Mouse (Mus musculus): ENCODE measurements at regions not wholly inside any gene's neighbourhood (a gene's known extent, or its start where the extent isn't known, plus 50 kb on each side); places are given as distances from the start of the nearest gene placed in this dataset.

DNA sequence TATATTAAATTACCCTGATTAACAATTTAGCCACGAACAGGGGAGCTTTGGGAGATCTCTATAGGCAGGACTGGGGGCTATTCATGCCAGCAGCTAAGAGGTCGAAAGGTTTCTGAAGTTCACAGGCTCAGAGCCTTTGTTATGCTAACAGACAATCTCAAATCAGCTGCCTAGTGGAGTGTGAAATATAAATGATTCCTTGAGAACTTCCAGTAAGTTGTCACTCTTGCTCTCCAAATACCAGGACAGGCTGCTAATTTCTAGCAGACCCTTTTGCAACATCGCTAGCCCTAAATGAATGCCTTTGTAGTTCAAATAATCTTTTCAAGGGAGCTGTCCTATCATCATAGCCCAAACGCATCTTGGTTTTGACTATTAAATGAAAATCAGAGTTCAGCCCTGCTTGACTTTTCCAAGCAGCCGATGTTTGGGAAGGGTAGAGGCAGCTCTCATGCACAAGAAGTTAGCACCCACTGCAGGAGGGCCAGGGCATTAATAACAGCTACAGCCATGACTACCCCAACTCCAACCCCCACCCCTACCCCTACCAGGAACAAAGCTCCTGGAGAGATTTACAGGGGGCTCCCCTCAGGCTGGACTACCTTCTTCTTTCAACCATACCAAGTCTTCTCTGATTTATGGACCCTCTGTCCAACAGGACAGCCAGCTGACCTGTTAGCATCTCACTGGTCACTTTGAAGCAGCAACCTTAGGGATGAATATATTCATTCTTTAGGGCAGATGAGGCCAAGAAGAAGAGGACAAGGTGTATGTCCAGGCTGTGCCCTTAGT, 162.2 kb upstream of the Tmem161b start:
- ATAC-seq (ENCODE audit: insufficient read depth) (no peak), DNase-seq (ENCODE audit: low read depth in 3 of 3, low spot score in 3 of 3) (no peak)
- Histone ChIP-seq H3K9ac (replicated peaks) (no peak overlapping the region), H3K27me3 (ENCODE audit: control insufficient read depth, insufficient read depth, low read length) (no peaks in the 10 kb centered on the region), H3K27ac (no peak overlapping the region), H3K4me2 (ENCODE audit: low read depth) (no peak overlapping the region), H3K4me3 (ENCODE audit: insufficient read depth in 1 of 2, low read depth in 2 of 2, low read length in 2 of 2) (no peak overlapping the region), H3K4me1 (replicated peaks; ENCODE audit: control insufficient read depth in 2 of 2, insufficient read depth in 2 of 2, low read length in 1 of 2) (no peaks in the 10 kb centered on the region), H3K36me3 (replicated peaks; ENCODE audit: control insufficient read depth, insufficient read depth, low read depth) (no peaks in the 10 kb centered on the region), H3K9me3 (ENCODE audit: control insufficient read depth, low read length) (no peaks in the 10 kb centered on the region)
- 25% methylated on average over 5 of the region's 5 CpGs for WGBS (ENCODE audit: insufficient replicate concordance)
- TF ChIP-seq CTCF (IDR thresholded peaks at IDR 0.05; ENCODE audit: low read depth), result no peak
- TF ChIP-seq EP300 (IDR thresholded peaks at IDR 0.05; ENCODE audit: low read depth), result no peak

DNA sequence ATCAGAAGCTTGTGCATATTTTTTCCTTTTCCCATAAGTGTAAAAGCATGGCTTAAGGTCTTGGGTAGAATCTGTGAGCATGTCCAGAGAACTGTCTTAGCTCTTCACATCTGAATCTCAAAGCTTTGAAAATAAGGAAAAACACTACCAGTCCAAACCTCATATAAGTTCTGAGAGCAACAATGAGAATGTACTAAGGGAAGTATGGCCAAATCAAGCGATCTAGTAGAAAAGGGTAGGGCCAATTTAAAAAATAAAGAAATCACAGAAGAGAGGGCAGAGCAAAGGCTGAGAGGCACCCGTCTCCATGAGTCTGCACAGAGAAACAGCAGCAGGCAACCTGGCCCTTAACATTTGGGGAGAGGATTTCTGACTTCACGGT, 161.7 kb upstream of the Tmem161b start:
- no peak overlapping the region for H3K4me3 ChIP-seq (ENCODE audit: insufficient read depth in 1 of 2, low read depth in 2 of 2, low read length in 2 of 2)
- H3K27me3 ChIP-seq (ENCODE audit: control insufficient read depth, insufficient read depth, low read length), result no peaks in the 10 kb centered on the region
- no peaks in the 10 kb centered on the region for H3K36me3 ChIP-seq (replicated peaks; ENCODE audit: control insufficient read depth, insufficient read depth, low read depth)
- TF ChIP-seq EP300 (IDR thresholded peaks at IDR 0.05; ENCODE audit: low read depth), result no peak
- TF ChIP-seq CTCF (IDR thresholded peaks at IDR 0.05; ENCODE audit: low read depth), result no peak
- H3K9ac ChIP-seq (replicated peaks), result no peak overlapping the region
- H3K9me3 ChIP-seq (ENCODE audit: control insufficient read depth, low read length), result no peaks in the 10 kb centered on the region
- no peak overlapping the region for H3K4me2 ChIP-seq (ENCODE audit: low read depth)
- no peaks in the 10 kb centered on the region for H3K4me1 ChIP-seq (replicated peaks; ENCODE audit: control insufficient read depth in 2 of 2, insufficient read depth in 2 of 2, low read length in 1 of 2)
- H3K27ac ChIP-seq, result no peak overlapping the region
- WGBS (ENCODE audit: insufficient replicate concordance), result 46% methylated on average over 3 of the region's 3 CpGs
- ATAC-seq (ENCODE audit: insufficient read depth) (no peak), DNase-seq (ENCODE audit: low read depth in 3 of 3, low spot score in 3 of 3) (no peak)

DNA sequence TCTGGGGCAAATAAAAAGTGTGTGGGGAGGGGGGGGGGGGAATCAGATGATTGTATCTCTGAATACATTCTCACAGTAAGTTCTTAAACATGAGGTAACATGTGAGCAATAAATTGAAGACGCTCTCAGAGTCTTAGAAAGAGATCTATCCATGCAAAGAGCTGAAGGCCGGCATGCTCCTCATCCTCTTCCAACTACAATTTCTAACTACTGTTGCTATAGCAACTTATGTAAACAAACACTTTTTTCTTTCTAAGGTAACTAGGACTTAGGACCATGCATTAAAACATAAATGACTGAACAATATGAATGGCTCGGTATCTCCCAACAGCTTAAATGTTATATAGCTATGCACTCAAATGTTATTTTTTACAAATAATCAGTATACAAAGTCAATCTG, 161.2 kb upstream of the Tmem161b start:
- no peaks in the 10 kb centered on the region for H3K36me3 ChIP-seq (replicated peaks; ENCODE audit: control insufficient read depth, insufficient read depth, low read depth)
- ATAC-seq (ENCODE audit: insufficient read depth) (no peak), DNase-seq (ENCODE audit: low read depth in 3 of 3, low spot score in 3 of 3) (no peak)
- no peak overlapping the region for H3K27ac ChIP-seq
- no peak overlapping the region for H3K4me2 ChIP-seq (ENCODE audit: low read depth)
- H3K4me1 ChIP-seq (replicated peaks; ENCODE audit: control insufficient read depth in 2 of 2, insufficient read depth in 2 of 2, low read length in 1 of 2), result no peaks in the 10 kb centered on the region
- TF ChIP-seq EP300 (IDR thresholded peaks at IDR 0.05; ENCODE audit: low read depth), result no peak
- TF ChIP-seq CTCF (IDR thresholded peaks at IDR 0.05; ENCODE audit: low read depth), result no peak
- no peaks in the 10 kb centered on the region for H3K9me3 ChIP-seq (ENCODE audit: control insufficient read depth, low read length)
- no peak overlapping the region for H3K4me3 ChIP-seq (ENCODE audit: insufficient read depth in 1 of 2, low read depth in 2 of 2, low read length in 2 of 2)
- WGBS (ENCODE audit: insufficient replicate concordance), result 61% methylated on average over 3 of the region's 3 CpGs
- no peaks in the 10 kb centered on the region for H3K27me3 ChIP-seq (ENCODE audit: control insufficient read depth, insufficient read depth, low read length)
- no peak overlapping the region for H3K9ac ChIP-seq (replicated peaks)

DNA sequence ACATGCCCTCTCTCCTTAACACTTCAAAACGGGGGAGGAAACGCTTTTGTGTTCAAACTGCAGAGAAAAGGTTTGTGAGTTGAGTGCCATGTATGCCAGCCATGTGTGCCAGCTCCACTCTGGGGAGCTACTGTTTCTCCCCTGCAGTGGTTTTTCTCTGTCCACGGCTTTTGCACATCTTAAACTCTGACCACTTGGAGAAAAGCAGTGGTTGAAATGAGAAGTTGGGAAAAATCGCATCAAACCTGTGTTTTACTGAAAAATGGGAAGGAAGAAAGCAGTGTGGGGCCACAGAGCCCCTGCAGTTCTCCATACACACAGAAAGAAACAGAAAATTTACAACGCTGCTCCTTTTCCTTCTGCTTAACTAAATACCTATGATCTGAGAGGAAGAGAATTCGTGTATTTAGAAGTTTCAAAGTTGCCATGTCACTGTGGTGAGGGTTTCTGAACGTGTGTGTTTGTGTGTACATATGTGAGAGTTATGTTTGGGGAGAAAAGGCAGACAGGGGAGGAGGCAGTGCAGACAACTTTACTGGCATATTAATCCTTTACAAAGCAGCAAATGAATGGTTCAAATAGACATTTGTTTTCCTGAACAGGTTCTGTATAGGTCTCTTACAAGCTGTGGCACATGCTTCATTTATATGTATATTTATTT, 160.1 kb upstream of the Tmem161b start:
- no peak overlapping the region for H3K27ac ChIP-seq
- no peaks in the 10 kb centered on the region for H3K36me3 ChIP-seq (replicated peaks; ENCODE audit: control insufficient read depth, insufficient read depth, low read depth)
- TF ChIP-seq CTCF (IDR thresholded peaks at IDR 0.05; ENCODE audit: low read depth) (no peak), EP300 (IDR thresholded peaks at IDR 0.05; ENCODE audit: low read depth) (no peak)
- no peaks in the 10 kb centered on the region for H3K4me1 ChIP-seq (replicated peaks; ENCODE audit: control insufficient read depth in 2 of 2, insufficient read depth in 2 of 2, low read length in 1 of 2)
- no peak overlapping the region for H3K4me2 ChIP-seq (ENCODE audit: low read depth)
- H3K9me3 ChIP-seq (ENCODE audit: control insufficient read depth, low read length), result no peaks in the 10 kb centered on the region
- no peak overlapping the region for H3K4me3 ChIP-seq (ENCODE audit: insufficient read depth in 1 of 2, low read depth in 2 of 2, low read length in 2 of 2)
- no peak overlapping the region for H3K9ac ChIP-seq (replicated peaks)
- no peaks in the 10 kb centered on the region for H3K27me3 ChIP-seq (ENCODE audit: control insufficient read depth, insufficient read depth, low read length)
- ATAC-seq (ENCODE audit: insufficient read depth) (no peak), DNase-seq (ENCODE audit: low read depth in 3 of 3, low spot score in 3 of 3) (no peak)
- 18% methylated on average over 7 of the region's 7 CpGs for WGBS (ENCODE audit: insufficient replicate concordance)

DNA sequence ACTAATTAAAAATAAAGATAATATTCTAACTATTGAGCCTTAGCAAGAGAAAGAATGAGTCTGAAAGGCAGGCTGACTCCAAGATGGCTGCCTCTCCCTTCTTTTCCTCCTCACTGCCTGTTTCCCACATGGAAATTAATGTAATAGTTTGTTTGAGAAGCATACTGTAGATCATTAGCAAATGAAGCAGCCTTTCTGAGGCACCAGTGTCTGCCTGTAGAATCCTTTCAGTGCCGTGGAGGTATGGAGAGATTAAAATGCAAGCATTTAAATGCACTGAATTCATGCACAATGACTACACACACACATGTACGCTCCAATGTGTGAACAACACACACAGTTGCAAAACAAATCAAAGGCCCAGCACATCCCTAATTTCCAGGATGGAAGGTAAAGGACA, 159.5 kb upstream of the Tmem161b start:
- Histone ChIP-seq H3K9ac (replicated peaks) (no peak overlapping the region), H3K27me3 (ENCODE audit: control insufficient read depth, insufficient read depth, low read length) (no peaks in the 10 kb centered on the region), H3K4me1 (replicated peaks; ENCODE audit: control insufficient read depth in 2 of 2, insufficient read depth in 2 of 2, low read length in 1 of 2) (no peaks in the 10 kb centered on the region), H3K9me3 (ENCODE audit: control insufficient read depth, low read length) (no peaks in the 10 kb centered on the region), H3K4me3 (ENCODE audit: insufficient read depth in 1 of 2, low read depth in 2 of 2, low read length in 2 of 2) (no peak overlapping the region), H3K36me3 (replicated peaks; ENCODE audit: control insufficient read depth, insufficient read depth, low read depth) (no peaks in the 10 kb centered on the region), H3K4me2 (ENCODE audit: low read depth) (no peak overlapping the region), H3K27ac (no peak overlapping the region)
- ATAC-seq (ENCODE audit: insufficient read depth) (no peak), DNase-seq (ENCODE audit: low read depth in 3 of 3, low spot score in 3 of 3) (no peak)
- TF ChIP-seq CTCF (IDR thresholded peaks at IDR 0.05; ENCODE audit: low read depth), result no peak
- no peak for TF ChIP-seq EP300 (IDR thresholded peaks at IDR 0.05; ENCODE audit: low read depth)
- WGBS (ENCODE audit: insufficient replicate concordance), result 53% methylated on average over 2 of the region's 2 CpGs

Data from liver, embryonic 14.5 days (tissue).